Comparison of ENCODE assay signal across 25 mouse cellular contexts in the genomic region with DNA sequence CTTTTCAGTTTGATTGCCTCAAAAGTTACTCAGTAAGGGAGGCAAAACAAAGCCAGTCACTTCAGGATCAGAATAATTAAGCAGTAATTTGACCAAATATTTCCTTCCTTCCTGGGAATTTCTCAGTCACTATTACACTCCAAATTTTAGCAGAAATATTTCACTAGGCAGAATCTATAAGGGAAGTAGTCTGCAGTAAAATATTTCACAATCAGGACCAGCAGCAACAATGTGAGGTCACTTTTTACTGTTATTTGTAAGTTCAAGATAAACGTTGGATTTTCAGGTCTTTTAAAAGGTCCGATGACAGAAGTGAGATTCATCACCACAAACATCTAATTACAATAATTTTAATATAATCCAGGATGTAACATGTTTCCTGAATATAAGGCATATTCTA.
"Had no signal": no experiment of that assay in that cellular context is flagged by ENCODE, and none has a peak within 500 bp of the region (broad histone marks: within the 10 kb centered on the region; RNA-seq: fewer than 3 reads in every experiment).

No protein-coding gene starts in this region.

- H3K27me3 ChIP-seq: heart, embryonic 13.5 days; heart, embryonic 15.5 days; hindbrain, embryonic 13.5 days; hindbrain, embryonic 15.5 days; limb, embryonic 12.5 days; liver, embryonic 13.5 days had no signal

- H3K4me1 ChIP-seq: heart, embryonic 13.5 days; heart, embryonic 15.5 days; hindbrain, embryonic 13.5 days; hindbrain, embryonic 15.5 days; limb, embryonic 12.5 days; liver, embryonic 13.5 days had no signal

- DNase-seq: gastrocnemius, adult 2 months; gastrocnemius, postnatal 10 days; gastrocnemius, postnatal 25 days; heart, adult 11 months; heart, adult 2 months; heart, postnatal 14 days; heart, postnatal 36 days; kidney, adult 11 months; kidney, adult 8-10 months; kidney, postnatal 10 days; kidney, postnatal 36 days; layer of hippocampus, adult 9-11 months; layer of hippocampus, postnatal 36 days; liver; liver, embryonic 13.5 days had no signal

- H3K36me3 ChIP-seq: heart, embryonic 13.5 days; heart, embryonic 15.5 days; hindbrain, embryonic 13.5 days; hindbrain, embryonic 15.5 days; limb, embryonic 10.5 days; limb, embryonic 12.5 days; liver, embryonic 13.5 days had no signal

- ATAC-seq: hindbrain, postnatal 0 days; intestine, embryonic 16.5 days had no signal

- H3K27ac ChIP-seq: gastrocnemius, adult 2 months; heart, adult 2 months; heart, embryonic 13.5 days; heart, embryonic 15.5 days; hindbrain, embryonic 13.5 days; hindbrain, embryonic 15.5 days; hindbrain, postnatal 0 days; limb, embryonic 10.5 days; limb, embryonic 12.5 days; liver, embryonic 13.5 days had no signal

- H3K9me3 ChIP-seq: heart, embryonic 13.5 days; heart, embryonic 15.5 days; hindbrain, embryonic 13.5 days; hindbrain, embryonic 15.5 days; limb, embryonic 10.5 days; limb, embryonic 12.5 days; liver, embryonic 13.5 days had no signal

- H3K4me3 ChIP-seq: gastrocnemius, adult 2 months; heart, adult 2 months; heart, embryonic 13.5 days; heart, embryonic 15.5 days; hindbrain, embryonic 13.5 days; hindbrain, embryonic 15.5 days; limb, embryonic 10.5 days; limb, embryonic 12.5 days; liver, embryonic 13.5 days had no signal

- H3K4me2 ChIP-seq: heart, embryonic 11.5 days; heart, embryonic 13.5 days; heart, embryonic 15.5 days; hindbrain, embryonic 13.5 days; hindbrain, embryonic 15.5 days; limb, embryonic 12.5 days; liver, embryonic 11.5 days; liver, embryonic 13.5 days had no signal

- H3K9ac ChIP-seq: heart, embryonic 13.5 days; heart, embryonic 15.5 days; hindbrain, embryonic 13.5 days; hindbrain, embryonic 15.5 days; limb, embryonic 12.5 days; liver, embryonic 13.5 days had no signal
